Mouse (Mus musculus) MEL (cell line): ENCODE data around the gene Kcnj2.

Source experiments
- CHD2 ChIP-seq: IDR thresholded peaks from 2 replicates; pipeline ENCODE4 v1.6.1; 2011; ENCODE audit warnings: low read length, improper control_type of control experiment
- CTCF ChIP-seq, 3 experiments: IDR thresholded peaks in 2 of 3; conservative IDR thresholded peaks in 1 of 3; 2 replicates each; pipeline ENCODE4 v1.5.1; 2011 to 2012; ENCODE audit warnings: low read length in 3 of 3, low read depth in 2 of 3, mild to moderate bottlenecking in 2 of 3, improper control_type of control experiment in 1 of 3, inconsistent platforms in 1 of 3, mixed read lengths in 1 of 3, moderate library complexity in 1 of 3; ENCODE audit not compliant: control insufficient read depth in 1 of 3, insufficient read depth in 1 of 3, poor library complexity in 1 of 3, severe bottlenecking in 1 of 3
- GABPA ChIP-seq: IDR thresholded peaks from 2 replicates; pipeline ENCODE4 v1.6.1; 2012; ENCODE audit warnings: low read depth, mild to moderate bottlenecking, inconsistent platforms, low read length, improper control_type of control experiment, moderate library complexity
- MAFK ChIP-seq: IDR thresholded peaks from 2 replicates; pipeline ENCODE4 v1.6.1; 2011; ENCODE audit warnings: low read depth, mild to moderate bottlenecking, low read length, improper control_type of control experiment, borderline replicate concordance
- POLR2A ChIP-seq, 2 experiments: IDR thresholded peaks; 2 replicates each; pipeline ENCODE4 v1.6.1; 2011 to 2012; ENCODE audit warnings: low read length in 2 of 2, mild to moderate bottlenecking in 2 of 2, control low read depth in 1 of 2, improper control_type of control experiment in 1 of 2, low read depth in 1 of 2, moderate library complexity in 1 of 2; ENCODE audit not compliant: control insufficient read depth in 1 of 2, insufficient read depth in 1 of 2, poor library complexity in 1 of 2

DNA sequence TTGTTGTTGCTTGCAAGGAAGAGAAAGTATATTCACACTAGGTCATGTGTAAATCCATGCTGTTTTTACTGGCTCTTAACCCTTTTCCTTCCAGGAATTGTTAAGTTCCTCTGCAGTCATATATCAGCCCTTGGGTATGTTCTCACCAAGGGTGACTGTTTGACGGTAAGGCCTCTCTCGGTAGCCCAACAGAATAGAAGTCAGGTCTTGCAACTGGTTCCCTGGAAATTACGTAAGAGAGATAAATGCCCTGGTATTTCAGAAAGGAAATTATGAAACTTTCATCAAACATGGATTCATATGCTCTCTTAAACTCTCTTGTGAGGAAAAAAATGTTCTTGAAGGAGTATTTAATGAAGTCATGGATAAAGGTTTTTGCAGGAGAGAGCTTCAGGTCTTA lies 11.7 kb upstream of the Kcnj2 start:
- TF ChIP-seq POLR2A (IDR thresholded peaks at IDR 0.05; ENCODE audit: control insufficient read depth in 1 of 2, insufficient read depth in 1 of 2, low read depth in 1 of 2, low read length in 2 of 2, poor library complexity in 1 of 2), result no peak
- TF ChIP-seq CTCF (IDR thresholded peaks at IDR 0.05 in 2 of 3, conservative IDR thresholded peaks at IDR 0.05 in 1 of 3; ENCODE audit: control insufficient read depth in 1 of 3, insufficient read depth in 1 of 3, low read depth in 2 of 3, low read length in 3 of 3, poor library complexity in 1 of 3, severe bottlenecking in 1 of 3), result no peak
- no peak for TF ChIP-seq GABPA
- TF ChIP-seq MAFK, result no peak
- TF ChIP-seq CHD2, result no peak
